Mouse (Mus musculus) adrenal gland, postnatal 14 days (tissue): ENCODE results near the gene Aspg. TPM values are rescaled to one million over a fixed set of nuclear protein-coding genes. Genes with fewer than 3 reads are reported as not detected.

Source experiments
- DNase-seq: peaks from one replicate; pipeline ENCODE4 v3.0.0; 2021; ENCODE audit warnings: mixed read lengths
- total RNA-seq: library from RNA; stranded (reverse); gene quantifications from 2 replicates; pipeline ENCODE4 v1.2.3, GENCODE M21; 2021

Aspg gene
- total RNA-seq, 1 experiment from 2014 or later, result 40.1 TPM

DNA sequence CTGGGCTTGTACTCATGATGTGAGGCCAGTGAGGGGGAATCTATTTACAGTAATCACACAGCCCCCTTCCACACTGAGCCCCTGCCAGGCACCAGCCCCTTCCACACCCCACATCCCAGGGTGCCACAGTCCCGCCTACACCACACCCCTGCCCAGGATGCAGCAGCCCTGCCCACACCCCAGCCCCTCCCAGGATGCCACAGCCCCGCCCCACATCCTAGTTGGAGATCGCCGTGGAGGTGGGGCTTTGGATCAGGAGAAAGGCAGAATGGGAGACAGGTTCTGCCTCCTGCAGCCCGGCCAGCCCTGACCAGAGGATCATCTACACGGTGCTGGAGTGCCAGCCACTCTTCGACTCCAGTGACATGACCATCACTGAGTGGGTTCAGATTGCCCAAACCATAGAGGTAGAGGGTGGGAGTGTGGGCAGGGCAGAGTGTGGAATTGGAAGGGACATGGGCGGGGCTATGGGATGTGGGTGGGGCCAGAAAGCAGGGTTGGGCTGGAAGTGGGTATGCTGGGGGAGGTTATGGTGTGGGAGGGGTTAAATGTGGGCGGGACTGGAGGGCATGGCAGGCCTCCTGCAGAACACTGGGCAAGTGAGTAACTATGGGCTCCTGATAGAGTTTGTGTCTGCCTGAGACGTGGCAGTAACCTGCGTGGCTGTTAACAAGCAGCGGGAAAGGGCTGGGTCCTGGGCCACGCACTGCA, 6.4 kb downstream of the Aspg start:
- no peak for DNase-seq

DNA sequence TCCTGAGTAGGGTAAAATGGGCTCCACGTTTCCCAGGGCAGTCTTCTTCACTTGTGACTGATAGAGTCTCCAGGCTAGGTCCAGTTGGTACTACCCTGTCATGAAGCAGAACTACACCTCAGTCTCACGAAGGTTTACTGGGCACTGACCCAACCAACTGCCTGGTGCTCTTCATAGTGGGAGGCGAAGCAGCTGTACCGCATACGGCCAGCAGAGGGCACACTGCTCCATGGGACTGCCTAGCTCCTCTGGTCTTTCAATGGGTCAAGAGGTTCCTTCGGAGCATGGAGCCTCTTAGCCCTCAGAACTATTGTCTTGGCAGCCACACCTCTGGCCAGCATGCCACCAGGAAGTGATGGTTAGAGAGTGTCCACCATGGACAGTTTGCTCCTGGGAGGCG, 7.2 kb downstream of the Aspg start:
- DNase-seq, result peak; percentile 92

DNA sequence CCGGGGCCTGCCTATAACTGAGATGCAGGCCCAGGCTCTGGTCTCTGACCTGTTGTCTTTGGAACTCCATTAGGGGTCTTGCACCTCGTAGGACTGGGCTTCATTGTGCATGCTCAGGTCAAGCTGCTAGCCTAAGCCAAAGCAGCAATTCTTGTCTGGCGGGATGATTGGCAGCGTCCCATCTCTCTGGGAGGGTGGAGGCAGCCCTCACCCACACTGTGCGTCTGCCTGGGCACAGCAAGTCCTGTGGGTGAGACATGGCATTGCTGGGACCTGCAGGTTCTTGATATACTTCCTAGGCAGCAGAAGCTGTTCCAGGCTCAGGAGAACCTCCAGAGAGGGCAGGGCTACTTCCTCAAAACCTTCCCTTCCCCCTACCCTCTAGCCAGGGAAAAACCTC, 10.5 kb downstream of the Aspg start:
- no peak for DNase-seq

DNA sequence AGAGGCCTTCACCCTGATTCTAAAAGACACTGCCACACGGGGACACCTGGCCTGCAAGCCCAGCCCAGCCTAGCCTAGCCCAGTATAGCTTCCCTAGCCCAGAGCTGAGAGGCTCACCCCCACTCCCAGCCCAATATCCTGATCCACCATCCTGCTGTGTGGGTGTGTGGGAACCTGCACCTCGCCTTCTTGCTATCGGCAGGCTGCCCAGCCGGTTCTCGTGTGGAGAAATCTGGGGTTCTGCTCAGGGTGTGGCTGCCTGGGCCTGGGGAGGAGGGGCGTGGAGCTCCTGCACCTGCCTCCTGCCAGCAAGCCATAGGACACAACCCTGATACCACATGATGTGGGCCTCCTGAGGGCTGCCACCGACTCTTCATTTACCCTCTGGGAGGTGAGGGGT, 11.2 kb downstream of the Aspg start:
- DNase-seq, result no peak

DNA sequence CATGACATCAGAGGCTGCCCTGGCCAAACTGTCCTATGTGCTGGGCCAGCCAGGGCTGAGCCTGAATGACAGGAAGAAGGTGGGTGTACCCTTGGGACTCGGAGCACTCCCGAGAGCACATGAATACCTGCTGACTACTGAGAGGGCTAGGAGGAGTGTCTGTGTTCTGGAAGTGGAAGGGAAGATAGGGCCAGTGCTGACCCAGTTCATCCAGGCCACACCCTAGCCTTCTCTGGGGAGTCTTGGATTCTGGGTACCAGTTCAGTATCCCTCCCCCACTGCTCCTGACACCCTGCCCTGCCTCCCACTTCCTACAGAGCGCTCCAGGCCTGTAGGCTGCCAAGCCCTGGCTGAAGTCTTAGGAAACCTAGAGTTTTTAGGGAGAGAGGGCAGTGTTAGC, 14.7 kb downstream of the Aspg start:
- DNase-seq, result no peak

DNA sequence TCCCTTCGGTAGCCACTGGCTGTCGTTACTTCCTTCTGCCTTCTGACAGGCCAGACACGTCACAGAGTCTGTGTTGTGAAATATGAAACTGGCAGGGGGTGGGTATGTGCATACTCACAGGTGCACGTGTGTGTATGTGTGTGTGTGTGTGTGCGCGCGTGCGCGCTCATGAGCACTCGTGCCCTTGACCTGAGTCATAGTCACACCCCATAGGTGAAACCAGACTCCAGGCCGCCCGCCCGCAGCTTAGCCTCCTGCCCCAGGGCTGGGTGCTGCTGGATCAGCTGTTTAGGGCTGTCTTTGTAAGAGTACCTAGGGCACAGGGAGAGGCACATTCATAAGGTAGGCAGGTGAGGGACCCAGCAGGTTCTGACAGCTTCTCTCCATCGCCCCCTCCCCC, 19.4 kb downstream of the Aspg start:
- DNase-seq, result no peak

DNA sequence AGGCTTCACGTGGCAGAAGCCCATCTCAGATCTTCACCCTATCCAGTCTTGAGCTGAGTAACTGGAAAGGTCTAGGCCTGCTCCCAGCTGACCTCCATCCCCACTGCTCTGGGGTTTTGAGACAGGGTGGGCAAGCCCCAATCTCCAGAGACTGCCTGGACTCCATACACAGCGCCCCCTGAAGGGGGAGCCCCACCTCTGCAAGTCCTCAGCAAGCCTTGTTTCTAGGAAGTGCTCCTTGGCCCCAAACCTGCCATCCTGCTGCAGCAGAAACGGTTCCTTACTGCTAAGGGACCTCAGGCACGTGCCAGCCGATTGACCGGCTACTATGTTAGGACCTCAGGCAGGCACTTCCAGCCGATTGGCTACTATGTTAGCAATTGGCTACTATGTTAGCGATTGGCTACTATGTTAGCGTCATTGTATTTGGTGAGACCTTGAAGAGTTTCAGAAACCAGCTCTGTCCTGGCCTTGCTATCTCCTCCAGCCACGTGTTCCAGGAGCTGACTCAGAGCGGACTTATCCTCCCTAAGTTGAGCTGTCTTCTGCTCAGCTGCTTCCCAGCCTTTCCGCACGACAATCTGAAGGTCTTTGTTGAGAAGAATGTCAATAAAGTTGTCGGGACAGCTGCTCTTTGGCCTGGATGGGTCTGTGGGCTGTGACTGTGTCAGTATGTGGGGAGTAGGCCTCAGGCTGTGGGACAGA, 20.6 kb downstream of the Aspg start:
- DNase-seq, result peak; percentile 73

DNA sequence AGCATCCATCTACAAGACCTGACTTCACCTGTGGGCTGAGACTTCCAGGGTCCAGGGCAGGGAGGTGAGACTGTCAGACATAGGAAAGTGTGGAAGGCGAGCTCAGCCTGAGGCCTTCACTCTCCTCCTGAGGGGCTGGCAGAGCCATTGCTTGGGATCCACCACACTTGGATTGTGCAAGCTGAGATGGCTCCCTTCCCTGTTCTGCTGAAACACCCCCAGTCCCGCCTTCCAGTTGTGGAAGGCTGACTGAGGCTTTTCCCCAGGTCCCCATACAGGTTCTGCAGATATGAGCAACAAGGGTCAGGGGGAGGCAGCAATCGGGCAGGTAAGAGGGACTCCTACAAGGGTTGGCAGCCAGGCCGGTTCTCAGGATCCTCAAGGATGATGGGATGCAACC, 22.0 kb downstream of the Aspg start:
- peak; percentile 62 for DNase-seq

DNA sequence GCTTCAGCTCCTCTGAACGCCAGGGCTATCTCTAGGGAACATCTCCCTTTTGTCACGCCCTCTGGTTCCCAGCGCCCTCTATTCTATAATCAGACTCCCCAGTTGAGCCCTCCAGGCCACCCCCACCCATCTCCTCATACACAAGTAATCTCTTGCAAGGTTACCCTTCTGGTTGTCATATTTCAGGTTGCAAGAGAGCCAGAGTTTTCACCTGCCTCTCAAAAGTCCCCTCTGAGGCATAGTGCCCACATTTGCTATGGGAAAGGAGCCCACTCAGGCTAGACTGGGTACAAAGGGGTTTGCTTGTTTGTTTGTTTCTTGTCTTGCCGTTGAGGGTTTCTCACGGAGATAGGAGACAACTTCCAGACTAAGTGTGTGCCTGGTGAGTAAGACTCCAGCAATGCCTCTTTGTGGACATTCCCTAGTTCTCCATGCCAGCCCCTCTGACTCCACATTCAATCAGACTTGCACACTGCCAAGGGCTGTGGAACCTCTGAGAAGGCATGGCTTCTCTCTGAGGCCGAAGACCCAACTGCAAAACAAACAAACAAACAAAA, 22.9 kb downstream of the Aspg start:
- DNase-seq, result no peak

DNA sequence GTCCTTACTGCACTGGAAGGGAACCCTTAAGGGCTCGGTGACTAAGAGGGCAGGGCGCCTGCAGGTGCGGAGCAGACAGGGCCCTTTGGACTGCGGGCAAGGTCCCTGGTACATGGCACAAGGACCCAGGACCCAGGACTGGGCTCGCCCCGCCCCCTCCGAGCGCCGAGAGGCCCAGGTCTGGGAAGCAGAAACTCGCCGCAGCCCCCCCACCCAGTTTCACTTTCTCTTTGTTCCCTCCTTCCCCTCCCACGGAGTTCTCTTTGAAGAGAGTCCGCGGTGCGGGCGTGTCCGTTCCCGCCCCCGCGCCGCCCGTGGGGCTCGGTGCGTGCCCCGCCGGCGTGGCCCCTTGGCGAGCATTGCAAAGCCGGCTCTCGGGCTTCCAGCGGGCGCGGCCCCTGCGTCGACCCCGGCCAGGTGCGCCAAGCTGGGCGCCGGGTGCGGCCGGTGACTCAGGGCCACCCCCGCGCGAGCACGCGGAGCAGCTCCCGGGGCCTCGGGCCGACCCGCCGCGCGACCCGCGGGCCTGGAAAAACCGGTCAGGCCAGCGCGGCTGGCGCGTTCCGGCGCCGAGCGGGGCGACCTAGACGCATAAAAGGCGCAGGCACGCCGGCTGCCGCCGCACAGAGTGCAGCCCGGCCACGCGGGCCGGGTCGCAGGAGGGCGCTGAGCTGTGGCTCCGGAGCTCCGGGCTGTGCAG, 23.8 kb downstream of the Aspg start:
- DNase-seq, result peak; percentile 85

DNA sequence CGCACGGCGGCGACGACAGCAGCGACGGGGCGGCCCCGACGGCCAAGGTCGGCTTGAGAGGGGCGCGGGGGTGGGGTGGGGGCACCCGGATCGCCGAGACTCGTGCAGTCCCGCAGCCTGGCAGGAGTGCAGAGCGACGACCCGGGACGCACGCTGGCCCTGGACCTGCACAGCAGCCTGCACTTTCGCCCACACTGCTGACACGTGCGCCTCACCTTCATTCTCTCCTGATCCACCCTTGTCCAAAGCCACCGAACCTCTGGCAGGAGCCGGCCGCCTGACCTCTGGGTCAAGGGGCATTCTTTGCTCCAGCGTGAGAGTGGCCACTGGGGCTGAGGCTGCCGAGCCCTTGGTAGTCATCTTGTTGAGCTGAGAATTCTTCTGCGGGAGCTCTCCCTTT, 24.5 kb downstream of the Aspg start:
- no peak for DNase-seq

DNA sequence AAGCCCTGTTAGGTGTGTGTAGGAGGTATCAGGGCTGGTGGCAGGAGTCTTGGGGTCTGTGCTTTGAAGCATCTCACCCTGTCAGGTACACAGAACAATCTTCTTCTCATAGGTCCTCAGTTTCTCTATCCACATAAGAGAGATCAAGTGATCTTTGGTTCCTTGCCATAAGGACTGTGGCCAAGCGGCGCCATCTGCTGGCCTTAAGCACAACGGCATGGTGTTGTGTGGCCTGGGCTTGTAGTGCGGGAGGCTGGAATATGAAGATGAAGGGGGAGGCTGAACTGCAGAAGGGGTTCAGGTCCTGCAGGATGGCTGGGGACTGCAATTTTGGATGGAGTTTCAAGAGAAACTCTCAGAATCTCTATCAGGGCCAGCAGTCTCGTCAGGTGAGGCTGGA, 33.8 kb downstream of the Aspg start:
- DNase-seq, result peak; percentile 76

DNA sequence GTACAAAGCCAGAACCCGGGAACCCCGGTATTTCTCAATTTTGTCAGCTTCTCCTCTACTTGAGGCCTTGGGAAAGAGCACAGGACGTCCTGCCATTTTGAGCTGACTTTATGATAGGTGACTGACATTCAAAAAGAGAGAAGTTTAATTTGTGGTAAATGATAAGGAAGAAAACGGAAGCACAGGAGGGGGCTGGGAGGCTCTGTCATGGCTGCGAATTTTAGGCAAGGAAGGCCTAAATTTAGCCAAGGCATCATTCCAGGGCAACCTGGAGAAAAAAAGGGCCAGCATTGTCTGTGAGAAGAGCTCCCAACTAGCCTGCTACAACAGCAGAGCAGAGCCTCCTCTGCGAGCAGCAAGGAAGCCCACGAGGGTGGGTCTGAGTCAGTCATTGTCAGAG, 34.3 kb downstream of the Aspg start:
- no peak for DNase-seq

DNA sequence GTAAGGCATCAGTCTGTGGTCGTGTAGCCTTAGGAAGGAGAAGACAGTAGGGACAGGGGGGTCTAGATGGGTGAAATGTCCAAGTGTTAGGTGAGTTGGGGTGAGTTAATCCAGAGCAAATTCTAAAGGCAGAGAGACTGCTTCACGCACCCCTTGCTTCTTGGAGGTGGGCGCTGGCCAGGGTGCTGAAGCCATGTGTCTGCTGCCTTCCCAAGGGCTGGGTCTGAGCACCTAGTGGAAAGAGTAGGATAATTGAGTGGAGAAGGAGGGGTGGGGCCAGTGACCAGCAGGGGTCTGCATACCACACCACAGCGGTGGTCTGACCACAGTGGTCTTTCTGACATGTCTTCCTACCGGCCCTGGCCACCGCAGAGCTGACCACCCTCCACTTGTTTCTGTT, 34.8 kb downstream of the Aspg start:
- peak; percentile 83 for DNase-seq

DNA sequence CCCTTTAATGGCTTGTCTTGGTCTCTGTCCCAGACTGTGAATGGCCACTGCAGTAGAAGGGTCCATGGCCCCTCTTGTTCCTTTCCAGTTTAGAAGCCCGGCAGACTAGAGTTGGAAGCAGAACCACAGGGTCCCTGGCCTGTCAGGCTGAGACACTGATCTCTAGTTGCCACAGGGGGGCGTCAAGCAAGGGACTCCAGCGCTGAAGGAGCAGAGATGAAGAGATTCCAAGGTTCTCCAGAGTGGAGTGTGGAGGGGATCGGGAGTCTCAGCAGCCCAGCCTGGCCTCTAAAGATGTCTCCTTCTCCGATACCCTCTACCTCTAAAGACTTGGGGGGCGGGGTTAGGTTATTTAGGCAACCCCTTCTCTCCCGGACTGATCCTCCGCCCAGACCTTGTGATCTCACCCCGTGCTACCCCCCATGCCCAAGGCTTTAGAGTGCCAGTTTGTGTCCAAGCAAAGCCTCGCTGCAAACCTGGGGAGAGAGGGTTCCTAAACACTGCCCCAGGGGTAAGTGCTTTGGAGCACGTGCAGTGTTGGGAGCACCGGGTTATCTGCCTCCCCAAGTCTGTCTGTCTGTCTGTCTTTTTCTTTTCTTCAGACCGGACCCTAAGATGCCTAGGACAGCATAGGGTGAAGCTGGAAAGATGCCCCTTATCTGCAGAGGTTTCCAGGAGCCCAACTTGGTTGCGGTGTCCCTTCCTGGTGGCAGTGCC, 36.8 kb downstream of the Aspg start:
- no peak for DNase-seq

DNA sequence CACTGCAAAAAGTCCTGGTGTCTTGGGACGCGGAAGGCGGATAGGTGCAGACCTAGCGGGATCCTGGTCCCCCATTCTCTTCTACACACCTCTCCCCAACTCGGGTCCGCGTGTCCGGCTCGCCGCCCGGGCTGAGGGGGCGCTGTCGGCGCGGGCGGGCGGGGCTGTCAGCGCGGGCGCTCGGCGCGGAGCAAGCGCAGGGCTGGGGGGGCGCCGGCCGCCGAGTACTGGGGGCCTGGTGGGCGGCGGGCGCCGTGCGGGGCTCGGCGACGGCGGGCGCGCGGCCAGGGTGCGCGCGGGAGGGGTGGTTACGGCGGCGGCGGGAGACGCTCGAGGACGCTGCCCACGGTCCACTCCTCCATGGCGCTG, 37.3 kb downstream of the Aspg start:
- DNase-seq, result no peak

DNA sequence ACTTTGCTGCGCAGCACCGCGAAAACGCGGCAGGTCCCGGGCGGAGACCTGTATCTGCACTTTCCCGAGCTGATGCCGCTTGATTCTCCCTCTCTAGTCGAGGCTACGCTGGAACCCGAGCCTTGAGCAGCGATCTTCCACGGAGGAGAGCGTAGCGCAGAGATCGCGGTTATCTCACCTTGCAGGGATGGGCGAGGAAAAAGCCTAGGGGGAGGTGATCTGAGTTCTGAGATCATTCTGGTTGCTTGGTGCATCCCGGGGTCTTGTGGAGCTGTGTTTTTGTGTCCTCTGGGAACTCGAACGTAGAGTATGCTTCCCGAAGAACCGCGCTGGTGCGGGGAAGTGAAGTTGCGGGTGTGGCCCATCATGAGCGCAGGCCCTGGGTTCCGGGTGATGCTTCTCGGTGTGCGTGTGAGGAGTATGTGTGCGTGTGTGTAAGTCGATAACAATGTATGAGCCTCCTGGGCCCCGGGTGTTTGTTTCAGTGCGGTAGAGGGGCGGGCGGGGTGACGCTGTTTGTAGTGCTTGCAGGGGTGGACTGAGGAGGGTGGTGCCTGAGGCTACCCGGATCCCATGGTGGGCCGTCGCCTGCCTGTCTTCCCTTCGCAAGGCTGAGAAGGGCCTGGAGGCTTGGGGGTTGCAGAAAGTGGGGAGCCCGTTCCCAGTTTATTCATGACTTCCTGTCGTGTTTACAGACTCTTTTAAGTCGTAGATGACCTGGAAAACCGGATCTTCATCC, 38.1 kb downstream of the Aspg start:
- DNase-seq, result no peak

DNA sequence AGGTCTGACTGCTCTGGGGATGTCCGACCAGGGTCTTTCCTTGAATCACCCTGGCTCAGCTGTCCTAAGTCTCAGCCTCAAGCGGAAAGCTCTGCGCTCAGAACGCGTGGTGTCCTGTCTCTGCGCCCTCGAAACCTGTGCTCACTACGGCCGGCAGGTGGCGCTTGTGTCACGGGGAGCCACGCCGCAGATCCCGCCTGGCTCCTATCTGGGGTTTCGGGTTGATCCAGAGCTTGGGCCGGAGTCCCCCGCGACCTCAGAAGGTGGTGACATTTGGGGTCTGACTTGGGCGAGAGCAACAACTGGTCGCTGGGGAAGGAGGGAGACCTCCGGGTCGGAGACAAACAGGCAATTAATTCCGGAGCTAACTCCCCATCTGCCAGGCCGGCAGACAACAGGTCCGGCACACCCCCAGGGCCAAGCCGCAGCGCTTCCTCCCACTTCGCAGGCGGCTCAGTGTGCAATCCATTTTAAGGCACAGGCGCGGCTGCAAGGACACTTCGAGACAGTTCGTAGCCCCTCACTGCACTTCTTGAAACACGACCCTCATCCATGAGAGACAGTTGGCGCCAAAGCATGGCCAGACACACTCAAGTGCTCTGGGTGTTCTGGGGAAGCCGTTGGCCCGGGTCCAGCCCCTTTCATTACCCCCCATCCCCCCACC, 38.9 kb downstream of the Aspg start:
- DNase-seq, result peak; percentile 92

DNA sequence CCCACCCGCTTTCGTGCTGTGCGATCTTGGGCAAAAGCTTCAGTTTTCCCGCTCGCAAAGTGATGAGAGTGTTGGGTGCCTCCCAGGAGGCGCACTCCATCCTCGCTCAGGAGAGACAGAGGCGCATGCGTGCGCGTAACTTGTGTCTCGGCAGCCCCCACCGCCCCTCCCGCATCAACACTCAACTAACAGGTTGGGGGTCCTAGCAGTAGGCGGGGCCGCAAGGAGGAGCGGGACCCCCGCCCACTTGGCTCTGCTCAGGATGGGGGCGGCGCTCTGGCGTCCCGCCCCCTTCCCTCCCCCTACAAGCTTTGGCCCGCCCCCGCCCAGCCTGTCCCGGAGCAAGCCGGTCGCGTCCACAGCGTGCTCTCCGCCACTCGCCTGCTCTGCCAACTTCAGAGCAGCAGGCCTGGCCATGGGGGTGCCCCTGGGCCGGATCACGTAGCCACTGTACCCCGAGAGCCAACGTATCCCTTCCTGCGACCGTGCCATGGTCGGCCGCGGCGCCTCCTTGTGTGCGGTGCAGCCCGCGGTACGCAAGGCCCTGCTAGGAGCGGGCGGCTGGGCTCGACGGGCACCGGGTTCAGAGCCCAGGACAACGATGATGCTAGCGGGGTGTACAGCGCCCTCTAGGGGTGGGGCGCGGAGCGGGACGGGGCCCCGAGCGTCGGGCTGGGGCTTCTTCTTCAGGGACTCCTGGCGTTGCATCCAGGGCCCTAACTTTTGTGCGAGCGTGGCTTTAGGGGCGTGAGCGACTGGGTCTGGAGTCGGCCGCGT, 39.6 kb downstream of the Aspg start, which contains the start of gene Kif26a:
Kif26a (plus strand) TSS at position 334 of the 777 bp plus-strand sequence.
- peak; percentile 78 for DNase-seq

DNA sequence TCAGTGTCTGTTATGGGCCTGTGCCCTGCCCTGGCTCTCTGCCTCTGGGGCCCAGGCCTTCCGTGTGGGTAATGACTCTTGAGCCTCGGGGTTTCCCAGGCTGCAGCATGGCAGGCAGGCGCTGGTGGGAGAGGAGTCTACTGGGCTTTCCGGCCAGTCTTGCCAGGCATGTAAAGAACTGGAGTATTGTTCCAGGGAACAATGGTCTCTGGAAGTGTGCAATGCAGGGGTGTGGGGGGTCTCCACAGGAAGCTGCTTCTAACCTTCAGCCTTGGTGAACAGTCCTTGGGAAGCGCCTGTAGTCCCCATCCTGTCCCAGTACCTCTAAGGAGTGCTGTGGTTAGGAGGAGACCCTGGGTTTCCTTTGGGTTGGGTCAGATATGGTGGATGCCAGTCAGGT, 40.9 kb downstream of the Aspg start:
- no peak for DNase-seq
